Mouse (Mus musculus): ENCODE data around the gene Cryge.

DNA sequence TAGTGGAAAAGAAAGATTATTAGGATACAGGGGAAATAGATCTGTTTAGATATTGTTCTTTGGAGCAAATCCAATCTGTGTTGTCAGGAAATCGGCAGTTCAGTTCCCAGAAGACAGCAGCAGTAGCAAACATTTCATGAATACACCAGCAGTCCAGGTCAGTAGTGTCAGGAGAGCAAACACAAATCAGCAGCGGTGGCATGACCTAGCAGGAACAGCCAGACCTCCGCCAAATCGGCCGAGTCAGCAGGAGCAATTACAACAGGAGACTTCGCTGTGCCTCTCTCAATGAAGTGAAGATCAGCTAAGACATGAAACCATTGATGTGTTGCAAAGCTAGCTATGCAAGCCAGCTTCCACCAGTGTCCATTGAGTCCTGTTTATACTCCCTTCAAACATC is 45.4 kb downstream of the Cryge start:
- TF ChIP-seq CTCF (IDR thresholded peaks at IDR 0.05; ENCODE audit: low read depth, low read length) (no peak), GATA1 (IDR thresholded peaks at IDR 0.05; ENCODE audit: borderline replicate concordance, low read length) (no peak)
